Mouse (Mus musculus): Measurements from ENCODE around the gene Wdr20. TPM values are rescaled to one million over a fixed set of nuclear protein-coding genes. Genes with fewer than 3 reads are reported as not detected.

The Wdr20 gene
- polyA plus RNA-seq, 1 experiment: 12.6 TPM

- H3K79me3 ChIP-seq (ENCODE audit: low read depth): no peaks in the 10 kb centered on the region
- no peaks in the 10 kb centered on the region for H3K27me3 ChIP-seq (ENCODE audit: control insufficient read depth, insufficient read depth, insufficient read length)
- no peak overlapping the region for H3K4me3 ChIP-seq (ENCODE audit: insufficient read depth, poor library complexity, severe bottlenecking)
- no peaks in the 10 kb centered on the region for H3K36me3 ChIP-seq (ENCODE audit: control insufficient read depth, insufficient read depth)
- H3K79me2 ChIP-seq (ENCODE audit: control insufficient read depth, insufficient read depth): no peaks in the 10 kb centered on the region
- no peak for TF ChIP-seq USF1 (IDR thresholded peaks at IDR 0.05; ENCODE audit: low read depth)
- TF ChIP-seq MYOD1 (IDR thresholded peaks at IDR 0.05; ENCODE audit: control insufficient read depth, insufficient read length, low read depth): no peak
- TF ChIP-seq CTCF (IDR thresholded peaks at IDR 0.05; ENCODE audit: control insufficient read depth, insufficient read depth, insufficient read length): no peak
- no peak for TF ChIP-seq CEBPB (IDR thresholded peaks at IDR 0.05; ENCODE audit: low read depth)
- TF ChIP-seq MYOG (IDR thresholded peaks at IDR 0.05; ENCODE audit: control insufficient read depth, extremely low read depth, insufficient read length): no peak
- TF ChIP-seq FOSL1 (IDR thresholded peaks at IDR 0.05; ENCODE audit: insufficient read depth, low read length, poor library complexity, severe bottlenecking): no peak
- no peak for TF ChIP-seq MAX (IDR thresholded peaks at IDR 0.05)
- no peak overlapping the region for H3ac ChIP-seq (ENCODE audit: control insufficient read depth, insufficient read length, low read depth)
Observed at GRCm38 (mm10) chr12:110837192-110837841, 99.6 kb downstream of the Wdr20 start.

GRCm38 (mm10) chr12:110837850-110838249 is 100.1 kb downstream of the Wdr20 start:
- Histone ChIP-seq H3K27me3 (ENCODE audit: control insufficient read depth, insufficient read depth, insufficient read length) (no peaks in the 10 kb centered on the region), H3K36me3 (ENCODE audit: control insufficient read depth, insufficient read depth) (no peaks in the 10 kb centered on the region), H3K79me2 (ENCODE audit: control insufficient read depth, insufficient read depth) (no peaks in the 10 kb centered on the region), H3ac (ENCODE audit: control insufficient read depth, insufficient read length, low read depth) (no peak overlapping the region), H3K79me3 (ENCODE audit: low read depth) (no peaks in the 10 kb centered on the region), H3K4me3 (ENCODE audit: insufficient read depth, poor library complexity, severe bottlenecking) (no peak overlapping the region)
- TF ChIP-seq MYOG (IDR thresholded peaks at IDR 0.05; ENCODE audit: control insufficient read depth, extremely low read depth, insufficient read length) (no peak), MAX (IDR thresholded peaks at IDR 0.05) (no peak), USF1 (IDR thresholded peaks at IDR 0.05; ENCODE audit: low read depth) (no peak), MYOD1 (IDR thresholded peaks at IDR 0.05; ENCODE audit: control insufficient read depth, insufficient read length, low read depth) (no peak), FOSL1 (IDR thresholded peaks at IDR 0.05; ENCODE audit: insufficient read depth, low read length, poor library complexity, severe bottlenecking) (no peak), CTCF (IDR thresholded peaks at IDR 0.05; ENCODE audit: control insufficient read depth, insufficient read depth, insufficient read length) (no peak), CEBPB (IDR thresholded peaks at IDR 0.05; ENCODE audit: low read depth) (no peak)

GRCm38 (mm10) chr12:110840348-110841198 is 102.8 kb downstream of the Wdr20 start, which contains the start of gene Mok:
Gene Mok (minus strand): TSS chr12:110840939.
- H3K79me2 ChIP-seq (ENCODE audit: control insufficient read depth, insufficient read depth): no peaks in the 10 kb centered on the region
- no peaks in the 10 kb centered on the region for H3K36me3 ChIP-seq (ENCODE audit: control insufficient read depth, insufficient read depth)
- no peak for TF ChIP-seq MAX (IDR thresholded peaks at IDR 0.05)
- TF ChIP-seq USF1 (IDR thresholded peaks at IDR 0.05; ENCODE audit: low read depth): no peak
- TF ChIP-seq CTCF (IDR thresholded peaks at IDR 0.05; ENCODE audit: control insufficient read depth, insufficient read depth, insufficient read length): no peak
- no peak for TF ChIP-seq FOSL1 (IDR thresholded peaks at IDR 0.05; ENCODE audit: insufficient read depth, low read length, poor library complexity, severe bottlenecking)
- TF ChIP-seq MYOG (IDR thresholded peaks at IDR 0.05; ENCODE audit: control insufficient read depth, extremely low read depth, insufficient read length): no peak
- TF ChIP-seq CEBPB (IDR thresholded peaks at IDR 0.05; ENCODE audit: low read depth): no peak
- no peak for TF ChIP-seq MYOD1 (IDR thresholded peaks at IDR 0.05; ENCODE audit: control insufficient read depth, insufficient read length, low read depth)

GRCm38 (mm10) chr12:110841731-110842493 is 104.2 kb downstream of the Wdr20 start:
- no peak overlapping the region for H3K4me3 ChIP-seq (ENCODE audit: insufficient read depth, poor library complexity, severe bottlenecking)
- no peaks in the 10 kb centered on the region for H3K79me2 ChIP-seq (ENCODE audit: control insufficient read depth, insufficient read depth)
- no peaks in the 10 kb centered on the region for H3K36me3 ChIP-seq (ENCODE audit: control insufficient read depth, insufficient read depth)
- TF ChIP-seq CEBPB (IDR thresholded peaks at IDR 0.05; ENCODE audit: low read depth) (no peak), CTCF (IDR thresholded peaks at IDR 0.05; ENCODE audit: control insufficient read depth, insufficient read depth, insufficient read length) (no peak), MYOG (IDR thresholded peaks at IDR 0.05; ENCODE audit: control insufficient read depth, extremely low read depth, insufficient read length) (no peak), FOSL1 (IDR thresholded peaks at IDR 0.05; ENCODE audit: insufficient read depth, low read length, poor library complexity, severe bottlenecking) (no peak), USF1 (IDR thresholded peaks at IDR 0.05; ENCODE audit: low read depth) (no peak), MYOD1 (IDR thresholded peaks at IDR 0.05; ENCODE audit: control insufficient read depth, insufficient read length, low read depth) (no peak), MAX (IDR thresholded peaks at IDR 0.05) (no peak)
- H3K79me3 ChIP-seq (ENCODE audit: low read depth): no peaks in the 10 kb centered on the region
- no peak overlapping the region for H3ac ChIP-seq (ENCODE audit: control insufficient read depth, insufficient read length, low read depth)
- no peaks in the 10 kb centered on the region for H3K27me3 ChIP-seq (ENCODE audit: control insufficient read depth, insufficient read depth, insufficient read length)

More at GRCm38 (mm10) chr12:110840348-110841198, 102.8 kb downstream of the Wdr20 start, which contains the start of gene Mok:
- H3K27me3 ChIP-seq (ENCODE audit: control insufficient read depth, insufficient read depth, insufficient read length): no peaks in the 10 kb centered on the region
- H3K79me3 ChIP-seq (ENCODE audit: low read depth): no peaks in the 10 kb centered on the region
- H3K4me3 ChIP-seq (ENCODE audit: insufficient read depth, poor library complexity, severe bottlenecking): peak within 1 kb of the TSS; percentile 82
- H3ac ChIP-seq (ENCODE audit: control insufficient read depth, insufficient read length, low read depth): peak within 1 kb of the TSS; percentile 46

Measured in C2C12 (cell line).